Mouse (Mus musculus): ENCODE data around the gene Sema3b. TPM values are rescaled to one million over a fixed set of nuclear protein-coding genes. Genes with fewer than 3 reads are reported as not detected.

The Sema3b gene
- polyA plus RNA-seq (2011; ENCODE audit: insufficient read length, low read depth, missing spikeins), result 9.5 and 16.6 TPM in 2 replicates

DNA sequence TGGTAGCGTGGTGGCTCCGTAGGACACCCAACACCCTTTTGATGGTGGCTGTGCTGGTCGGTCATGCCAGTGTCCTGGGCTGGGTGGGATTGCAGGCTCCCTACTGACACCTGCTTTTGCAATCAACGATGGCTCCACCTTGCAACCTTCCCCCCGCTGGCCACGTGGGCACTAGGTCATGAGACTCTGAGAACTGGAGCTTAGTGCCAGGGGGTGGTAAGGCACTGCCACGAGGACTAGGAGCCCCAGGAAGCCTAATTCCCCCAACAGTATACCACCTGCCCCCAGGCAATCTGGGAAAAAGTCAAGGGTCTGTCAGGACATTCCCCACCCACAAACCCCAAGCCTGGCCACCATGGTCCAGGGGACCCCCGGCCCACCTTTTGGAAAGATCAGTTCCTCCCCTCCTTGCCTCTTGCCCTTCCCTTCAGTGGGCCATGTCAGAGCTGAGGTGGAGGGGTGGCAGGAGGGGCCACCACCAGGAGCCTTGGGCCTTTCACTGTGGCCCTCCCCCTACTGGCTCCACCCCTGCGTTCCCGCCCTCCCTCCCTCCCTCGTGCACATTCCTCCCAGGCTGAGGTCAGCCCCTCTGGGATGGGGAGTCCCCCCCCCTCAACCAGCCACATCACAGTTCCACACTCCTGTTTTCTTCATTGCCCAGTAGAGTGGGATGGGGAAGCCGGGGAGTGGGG lies at the start of gene Sema3b:
TSS of gene Sema3b (minus strand) at position 489 of the 692 bp plus-strand sequence.
- TF ChIP-seq POLR2A (IDR thresholded peaks at IDR 0.05; ENCODE audit: low read depth, low read length), result no peak
- TF ChIP-seq CTCF (IDR thresholded peaks at IDR 0.05; ENCODE audit: borderline replicate concordance, insufficient read depth, low read length), result no peak
- no peak within 1 kb of the TSS for H3K27ac ChIP-seq (ENCODE audit: insufficient read depth, low read length)
- peaks cover 2% of the 10 kb centered on the region; the same call in 1 of the 2 replicates for H3K4me1 ChIP-seq (ENCODE audit: control insufficient read depth, insufficient read depth, low read length)
- no peak within 1 kb of the TSS for H3K4me3 ChIP-seq (ENCODE audit: insufficient read depth, low read length)

GRCm38 (mm10) chr9:107658096-107658495 lies 49.1 kb upstream of the Sema3b start:
- no peak for TF ChIP-seq POLR2A (IDR thresholded peaks at IDR 0.05; ENCODE audit: low read depth, low read length)
- no peak for TF ChIP-seq CTCF (IDR thresholded peaks at IDR 0.05; ENCODE audit: borderline replicate concordance, insufficient read depth, low read length)

GRCm38 (mm10) chr9:107657144-107657543 lies 48.1 kb upstream of the Sema3b start:
- no peak overlapping the region for H3K27ac ChIP-seq (ENCODE audit: insufficient read depth, low read length)
- no peak for TF ChIP-seq POLR2A (IDR thresholded peaks at IDR 0.05; ENCODE audit: low read depth, low read length)
- TF ChIP-seq CTCF (IDR thresholded peaks at IDR 0.05; ENCODE audit: borderline replicate concordance, insufficient read depth, low read length), result no peak
- no peak overlapping the region for H3K4me3 ChIP-seq (ENCODE audit: insufficient read depth, low read length)
- no peaks in the 10 kb centered on the region for H3K4me1 ChIP-seq (ENCODE audit: control insufficient read depth, insufficient read depth, low read length)

More at GRCm38 (mm10) chr9:107658096-107658495, 49.1 kb upstream of the Sema3b start:
- no peaks in the 10 kb centered on the region for H3K4me1 ChIP-seq (ENCODE audit: control insufficient read depth, insufficient read depth, low read length)
- no peak overlapping the region for H3K4me3 ChIP-seq (ENCODE audit: insufficient read depth, low read length)
- no peak overlapping the region for H3K27ac ChIP-seq (ENCODE audit: insufficient read depth, low read length)

DNA sequence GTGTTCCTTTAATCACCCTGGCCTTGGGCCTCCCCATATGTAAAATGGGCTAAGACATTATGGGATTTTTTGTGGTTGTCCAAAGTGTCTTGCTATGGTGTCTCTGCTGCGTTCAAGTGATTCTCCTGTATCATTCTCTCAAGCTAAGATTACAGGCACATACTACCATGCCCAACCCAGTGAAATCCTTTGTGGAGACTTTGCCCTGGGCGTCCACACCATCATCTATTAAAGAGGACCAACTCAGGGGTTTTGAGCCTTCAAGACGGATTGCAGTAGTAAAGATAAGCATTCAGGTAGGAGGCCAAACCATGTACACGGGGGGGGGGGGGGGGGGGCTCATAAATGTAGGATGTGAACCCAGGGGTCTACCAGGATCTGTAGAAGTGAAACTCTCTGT lies 45.6 kb upstream of the Sema3b start:
- no peaks in the 10 kb centered on the region for H3K4me1 ChIP-seq (ENCODE audit: control insufficient read depth, insufficient read depth, low read length)
- H3K4me3 ChIP-seq (ENCODE audit: insufficient read depth, low read length), result no peak overlapping the region
- no peak for TF ChIP-seq CTCF (IDR thresholded peaks at IDR 0.05; ENCODE audit: borderline replicate concordance, insufficient read depth, low read length)
- TF ChIP-seq POLR2A (IDR thresholded peaks at IDR 0.05; ENCODE audit: low read depth, low read length), result no peak
- H3K27ac ChIP-seq (ENCODE audit: insufficient read depth, low read length), result no peak overlapping the region

DNA sequence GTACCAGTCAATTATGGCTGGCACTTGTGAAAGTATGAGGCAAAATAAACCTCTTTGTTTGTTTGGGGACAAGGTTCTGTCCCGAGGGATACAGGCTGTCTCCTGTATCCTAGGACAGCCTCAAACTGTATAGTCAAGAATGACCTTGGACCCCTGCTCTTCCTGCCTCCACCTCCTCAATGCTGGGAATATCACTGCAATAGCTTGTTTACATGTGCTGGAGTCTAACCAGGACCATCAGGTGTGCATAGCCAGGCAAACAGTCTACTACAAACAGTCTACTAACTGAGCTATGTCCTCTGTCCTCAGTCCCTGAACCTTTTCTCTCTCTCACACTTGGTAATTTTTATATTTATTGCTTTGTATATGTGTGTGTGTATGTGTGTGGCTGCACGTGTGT lies 44.4 kb upstream of the Sema3b start:
- TF ChIP-seq POLR2A (IDR thresholded peaks at IDR 0.05; ENCODE audit: low read depth, low read length), result no peak
- no peak for TF ChIP-seq CTCF (IDR thresholded peaks at IDR 0.05; ENCODE audit: borderline replicate concordance, insufficient read depth, low read length)
- Histone ChIP-seq H3K4me1 (ENCODE audit: control insufficient read depth, insufficient read depth, low read length) (no peaks in the 10 kb centered on the region), H3K27ac (ENCODE audit: insufficient read depth, low read length) (no peak overlapping the region), H3K4me3 (ENCODE audit: insufficient read depth, low read length) (no peak overlapping the region)

- Histone ChIP-seq H3K4me3 (ENCODE audit: insufficient read depth, low read length) (no peak overlapping the region), H3K4me1 (ENCODE audit: control insufficient read depth, insufficient read depth, low read length) (no peaks in the 10 kb centered on the region), H3K27ac (ENCODE audit: insufficient read depth, low read length) (no peak overlapping the region)
- TF ChIP-seq POLR2A (IDR thresholded peaks at IDR 0.05; ENCODE audit: low read depth, low read length) (no peak), CTCF (IDR thresholded peaks at IDR 0.05; ENCODE audit: borderline replicate concordance, insufficient read depth, low read length) (no peak)
Observed at GRCm38 (mm10) chr9:107650708-107651481, 41.9 kb upstream of the Sema3b start.

DNA sequence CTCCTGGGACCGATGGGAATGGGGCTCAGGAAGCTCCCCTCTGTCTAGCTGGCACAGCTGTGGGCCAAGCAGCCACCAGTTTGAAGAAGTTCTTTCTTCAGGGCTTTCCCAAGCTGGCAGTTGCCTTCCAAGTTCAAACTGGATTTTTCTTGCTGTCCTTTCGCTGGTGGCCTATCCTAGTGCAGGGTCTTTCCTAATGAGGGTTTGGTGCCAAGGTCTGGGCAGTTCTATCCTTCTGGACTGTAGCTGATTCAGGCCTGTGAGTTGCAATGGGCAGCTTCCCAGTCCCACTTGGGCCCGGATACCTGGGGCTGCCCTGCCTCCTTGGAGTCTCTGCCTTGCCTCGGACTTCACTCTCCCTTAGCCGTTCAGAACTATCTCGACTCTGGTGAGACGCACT lies 41.2 kb upstream of the Sema3b start:
- Histone ChIP-seq H3K4me3 (ENCODE audit: insufficient read depth, low read length) (no peak overlapping the region), H3K27ac (ENCODE audit: insufficient read depth, low read length) (no peak overlapping the region), H3K4me1 (ENCODE audit: control insufficient read depth, insufficient read depth, low read length) (no peaks in the 10 kb centered on the region)
- TF ChIP-seq CTCF (IDR thresholded peaks at IDR 0.05; ENCODE audit: borderline replicate concordance, insufficient read depth, low read length), result no peak
- no peak for TF ChIP-seq POLR2A (IDR thresholded peaks at IDR 0.05; ENCODE audit: low read depth, low read length)

DNA sequence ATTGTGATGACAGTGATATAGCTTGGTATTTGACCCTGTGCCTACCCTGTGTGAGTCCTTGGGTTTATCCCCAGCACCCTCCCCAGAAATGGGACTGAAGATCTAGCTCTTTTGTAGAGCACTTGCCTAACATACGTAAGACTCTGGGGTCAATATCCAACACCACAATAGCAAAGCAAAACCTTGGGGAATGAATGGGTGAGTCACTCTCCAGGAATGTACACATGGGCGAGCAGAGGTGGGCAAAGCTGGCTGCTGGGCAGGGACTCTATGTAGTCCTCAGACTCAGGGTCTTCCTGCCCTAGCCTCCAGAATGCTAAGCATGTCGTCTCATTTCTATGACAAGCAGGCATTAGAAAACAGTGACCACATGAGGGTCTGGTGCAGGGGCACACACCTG lies 39.7 kb upstream of the Sema3b start:
- TF ChIP-seq POLR2A (IDR thresholded peaks at IDR 0.05; ENCODE audit: low read depth, low read length) (no peak), CTCF (IDR thresholded peaks at IDR 0.05; ENCODE audit: borderline replicate concordance, insufficient read depth, low read length) (no peak)

GRCm38 (mm10) chr9:107646975-107647374 lies 37.9 kb upstream of the Sema3b start:
- H3K27ac ChIP-seq (ENCODE audit: insufficient read depth, low read length), result no peak overlapping the region
- H3K4me1 ChIP-seq (ENCODE audit: control insufficient read depth, insufficient read depth, low read length), result 0 out of 2 replicates have a peak, but pooled peaks cover 5% of the 10 kb centered on the region
- no peak overlapping the region for H3K4me3 ChIP-seq (ENCODE audit: insufficient read depth, low read length)
- TF ChIP-seq POLR2A (IDR thresholded peaks at IDR 0.05; ENCODE audit: low read depth, low read length) (no peak), CTCF (IDR thresholded peaks at IDR 0.05; ENCODE audit: borderline replicate concordance, insufficient read depth, low read length) (no peak)

More for the DNA sequence above, 39.7 kb upstream of the Sema3b start:
- H3K4me3 ChIP-seq (ENCODE audit: insufficient read depth, low read length), result no peak overlapping the region
- 0 out of 2 replicates have a peak, but pooled peaks cover 5% of the 10 kb centered on the region for H3K4me1 ChIP-seq (ENCODE audit: control insufficient read depth, insufficient read depth, low read length)
- H3K27ac ChIP-seq (ENCODE audit: insufficient read depth, low read length), result no peak overlapping the region

- 0 out of 2 replicates have a peak, but pooled peaks cover 5% of the 10 kb centered on the region for H3K4me1 ChIP-seq (ENCODE audit: control insufficient read depth, insufficient read depth, low read length)
- H3K4me3 ChIP-seq (ENCODE audit: insufficient read depth, low read length), result no peak overlapping the region
- TF ChIP-seq POLR2A (IDR thresholded peaks at IDR 0.05; ENCODE audit: low read depth, low read length), result no peak
- TF ChIP-seq CTCF (IDR thresholded peaks at IDR 0.05; ENCODE audit: borderline replicate concordance, insufficient read depth, low read length), result peak; percentile 80
- no peak overlapping the region for H3K27ac ChIP-seq (ENCODE audit: insufficient read depth, low read length)
Observed at GRCm38 (mm10) chr9:107645577-107645976, 36.5 kb upstream of the Sema3b start.
